Mouse (Mus musculus) left cerebral cortex, adult 2 months (tissue): ENCODE data around the gene Txk. TPM values are rescaled to one million over a fixed set of nuclear protein-coding genes. Genes with fewer than 3 reads are reported as not detected.

Source experiments
- DNase-seq, 2 experiments: peaks; one replicate each; pipeline ENCODE4 v3.0.0; 2021 to 2022; ENCODE audit warnings: low spot score in 2 of 2, mixed read lengths in 1 of 2; ENCODE audit errors: extremely low spot score in 1 of 2
- H3K27ac ChIP-seq: fragments of 200-600 bp; 2 replicates; pipeline ENCODE4 v1.8.1; 2022
- H3K4me3 ChIP-seq: fragments of 200-600 bp; 2 replicates; pipeline ENCODE4 v1.8.1; 2022
- CTCF ChIP-seq: fragments of 200-600 bp; IDR thresholded peaks from 2 replicates; pipeline ENCODE4 v1.8.1; 2022; ENCODE audit warnings: antibody characterized with exemption, mild to moderate bottlenecking, moderate library complexity
- intact Hi-C: fragments of 180-260 bp; cut with DNase I; formaldehyde crosslinking; loops from one replicate; pipeline ENCODE4 v1.15.1; 2025
- total RNA-seq, 2 experiments: library from RNA; stranded (reverse); gene quantifications; 2 replicates each; pipeline ENCODE4 v1.2.3; 2021

Gene Txk
- total RNA-seq, 2 experiments from 2014 or later, result 0.26 to 0.66 TPM

DNA sequence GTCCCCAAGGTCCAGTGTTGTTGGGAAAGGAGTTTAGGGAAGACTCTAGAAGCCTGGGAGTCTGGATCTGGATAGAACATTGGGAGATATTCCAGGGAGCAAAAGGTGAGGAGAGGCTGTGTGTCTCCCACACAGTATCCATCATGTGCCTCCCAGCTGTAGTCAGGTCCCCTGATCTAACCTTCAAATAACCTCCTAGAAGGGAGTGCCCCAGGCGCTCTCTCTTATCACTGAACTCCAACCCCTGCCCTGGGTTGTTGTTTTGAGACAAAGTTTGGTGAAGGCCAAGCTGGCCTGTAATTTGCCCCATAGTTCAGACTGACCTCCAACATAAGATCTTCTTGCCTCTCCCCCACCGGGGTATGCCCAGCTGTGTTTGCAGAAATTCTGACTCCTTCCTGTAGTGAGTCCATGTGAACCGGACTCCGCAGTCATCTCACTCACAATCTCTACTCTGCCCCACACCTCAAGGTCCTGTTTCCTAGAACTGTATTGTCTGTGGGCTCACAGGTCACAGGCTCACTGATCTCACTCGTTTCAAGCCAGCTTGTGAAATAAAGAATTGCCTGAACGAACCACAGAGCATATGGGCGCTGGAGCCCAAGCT is 3.8 kb downstream of the Txk start:
- Histone ChIP-seq H3K4me3 (no peak overlapping the region), H3K27ac (no peak overlapping the region)
- no peak for DNase-seq
- intact Hi-C loops, result no loop called here
- no peak for TF ChIP-seq CTCF

- no peak for TF ChIP-seq CTCF
- no peak overlapping the region for H3K4me3 ChIP-seq
- peak overlapping the region; percentile 64 for H3K27ac ChIP-seq
- intact Hi-C loops, result no loop called here
- peak; percentile 51 to 55 for DNase-seq
Measured at GRCm38 (mm10) chr5:72747384-72747783, 5.2 kb downstream of the Txk start.

DNA sequence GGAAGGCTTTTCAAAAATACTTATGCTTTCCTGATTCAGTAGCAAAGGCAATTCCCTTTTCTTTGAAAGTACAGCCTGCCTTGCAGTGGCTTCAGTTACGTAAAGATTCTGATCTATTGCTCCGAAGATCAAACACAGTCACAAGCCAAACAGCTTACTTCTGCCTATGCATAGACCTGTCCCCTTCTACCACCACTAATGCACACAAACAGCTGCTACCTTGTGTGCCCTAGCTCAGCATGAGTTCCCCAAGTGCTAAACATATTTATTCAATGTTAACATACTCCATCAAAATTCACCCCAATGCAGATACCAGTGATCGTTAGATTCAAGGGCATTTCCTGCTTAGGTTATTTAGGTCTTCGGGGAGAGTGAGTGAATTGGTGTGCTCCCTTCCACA is 6.1 kb downstream of the Txk start:
- no peak overlapping the region for H3K4me3 ChIP-seq
- TF ChIP-seq CTCF, result no peak
- intact Hi-C loops, result no loop called here
- peak overlapping the region; percentile 64; the same call in 1 of the 2 replicates for H3K27ac ChIP-seq
- no peak for DNase-seq

DNA sequence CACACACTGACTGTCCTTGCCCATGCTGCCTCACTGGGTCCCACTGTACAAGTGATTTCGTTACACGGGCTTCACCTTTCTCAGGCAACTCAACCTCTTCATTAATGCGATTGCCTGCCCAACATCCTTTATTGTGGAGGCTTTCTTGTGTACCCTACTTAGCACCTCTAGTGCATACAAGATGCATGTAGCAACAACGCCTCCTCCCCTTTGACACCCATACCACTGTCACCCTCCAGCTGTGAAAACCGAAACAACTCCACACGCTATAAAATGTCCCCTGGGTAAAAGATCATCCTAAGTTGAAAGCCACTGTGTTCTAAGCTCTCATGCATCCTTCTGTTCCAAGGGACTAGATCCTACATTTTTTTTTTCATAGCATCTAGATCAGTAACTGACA is 9.5 kb downstream of the Txk start:
- intact Hi-C loops, result no loop called here
- TF ChIP-seq CTCF, result no peak

GRCm38 (mm10) chr5:72736868-72737267 is 15.7 kb downstream of the Txk start:
- TF ChIP-seq CTCF, result no peak
- DNase-seq, result no peak
- no peak overlapping the region for H3K27ac ChIP-seq
- H3K4me3 ChIP-seq, result no peak overlapping the region
- intact Hi-C loops, result no loop called here

More for the DNA sequence above, 9.5 kb downstream of the Txk start:
- Histone ChIP-seq H3K4me3 (no peak overlapping the region), H3K27ac (no peak overlapping the region)
- no peak for DNase-seq

GRCm38 (mm10) chr5:72736437-72736836 is 16.1 kb downstream of the Txk start:
- intact Hi-C loops, result no loop called here
- TF ChIP-seq CTCF, result no peak
- H3K4me3 ChIP-seq, result no peak overlapping the region
- DNase-seq, result no peak
- H3K27ac ChIP-seq, result no peak overlapping the region

GRCm38 (mm10) chr5:72735763-72736162 is 16.8 kb downstream of the Txk start:
- DNase-seq, result no peak
- no peak for TF ChIP-seq CTCF
- intact Hi-C loops, result no loop called here
- Histone ChIP-seq H3K27ac (no peak overlapping the region), H3K4me3 (no peak overlapping the region)

DNA sequence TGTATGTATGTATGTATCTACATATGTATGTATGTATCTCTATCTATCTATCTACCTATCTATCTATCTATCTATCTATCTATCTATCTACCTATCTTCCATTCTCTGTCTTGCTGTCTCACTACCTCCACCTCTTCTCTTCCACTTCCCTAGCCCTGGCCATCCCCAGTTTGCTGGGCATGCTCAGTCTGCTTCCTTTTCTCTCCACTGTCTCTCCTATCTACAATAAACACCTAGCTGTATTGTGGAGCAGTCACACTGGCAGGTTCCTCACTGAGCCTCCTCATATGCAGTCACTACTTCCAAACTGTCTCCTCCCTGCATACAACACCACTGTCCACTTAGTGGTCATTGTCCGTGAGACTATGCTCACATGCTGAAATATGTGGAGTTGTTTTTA is 19.7 kb downstream of the Txk start:
- H3K4me3 ChIP-seq, result no peak overlapping the region
- intact Hi-C loops, result no loop called here
- no peak for TF ChIP-seq CTCF
- DNase-seq, result no peak
- no peak overlapping the region for H3K27ac ChIP-seq

DNA sequence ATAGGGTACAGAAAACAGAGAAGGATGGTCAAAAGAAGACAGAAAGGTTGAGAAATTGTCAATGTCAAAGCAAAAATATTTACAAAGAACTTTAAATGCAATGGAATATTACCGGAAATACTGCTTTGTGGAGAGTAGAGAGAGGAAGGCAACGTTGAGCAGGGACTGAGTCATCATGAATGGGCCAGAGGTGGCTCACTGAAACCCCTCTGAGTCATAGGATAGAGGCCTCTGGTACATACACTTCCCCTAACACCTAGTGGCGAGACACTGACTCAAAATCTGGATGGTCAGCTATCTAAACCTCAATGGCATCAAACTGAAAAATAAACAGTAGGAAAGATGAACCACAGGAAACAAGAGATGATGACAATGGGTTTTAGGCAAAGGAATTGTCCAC is 27.2 kb downstream of the Txk start:
- intact Hi-C loops, result no loop called here
- no peak for DNase-seq
- no peak for TF ChIP-seq CTCF
- Histone ChIP-seq H3K27ac (no peak overlapping the region), H3K4me3 (no peak overlapping the region)

DNA sequence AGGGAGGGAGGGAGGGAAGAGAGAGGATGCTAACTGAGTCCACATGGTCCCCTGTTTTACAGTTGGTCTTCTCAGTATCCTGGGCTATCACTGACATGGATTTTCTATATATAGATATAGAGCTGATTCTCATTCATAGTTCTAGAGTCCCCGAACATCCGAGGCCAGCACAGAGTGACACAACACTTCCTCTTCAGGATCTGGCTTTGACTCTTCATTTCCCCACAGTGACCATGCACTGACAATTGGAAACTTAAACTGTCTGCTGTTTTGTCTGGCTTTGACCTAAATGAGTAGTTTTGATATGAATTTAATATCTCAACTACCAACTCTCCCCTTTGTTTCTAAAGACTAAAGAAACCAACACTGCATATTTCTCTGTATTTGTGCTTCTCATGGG is 29.1 kb downstream of the Txk start:
- DNase-seq, result no peak
- H3K27ac ChIP-seq, result no peak overlapping the region
- no peak for TF ChIP-seq CTCF
- H3K4me3 ChIP-seq, result no peak overlapping the region
- intact Hi-C loops, result no loop called here

- Histone ChIP-seq H3K4me3 (no peak overlapping the region), H3K27ac (no peak overlapping the region)
- DNase-seq, result no peak
- intact Hi-C loops, result no loop called here
- peak; percentile 30 for TF ChIP-seq CTCF
Measured at GRCm38 (mm10) chr5:72720587-72720986, 32.0 kb downstream of the Txk start.

- peak; percentile 94 for TF ChIP-seq CTCF
- intact Hi-C loops, result loop anchor here (2.0 to 5.0 kb wide), 4 partner anchors 42 to 360 kb away; partner anchors contain the start of gene Nfxl1
- Histone ChIP-seq H3K4me3 (no peak overlapping the region), H3K27ac (no peak overlapping the region)
- DNase-seq, result peak; percentile 59 to 73
Measured at GRCm38 (mm10) chr5:72710572-72711278, 41.9 kb downstream of the Txk start.

- TF ChIP-seq CTCF, result no peak
- H3K4me3 ChIP-seq, result no peak overlapping the region
- intact Hi-C loops, result loop anchor here (2.0 to 5.0 kb wide), 4 partner anchors 41 to 359 kb away; partner anchors contain the start of gene Nfxl1
- no peak overlapping the region for H3K27ac ChIP-seq
- DNase-seq, result no peak
Measured at GRCm38 (mm10) chr5:72709976-72710375, 42.6 kb downstream of the Txk start.
